Mouse (Mus musculus): ENCODE results near the gene Wdtc1. TPM values are rescaled to one million over a fixed set of nuclear protein-coding genes. Genes with fewer than 3 reads are reported as not detected.
A peak's percentile ranks its signal among the peaks of the same experiment; 100 is the strongest.

Gene Wdtc1
- polyA plus RNA-seq, 1 experiment = 33.3 TPM

- Histone ChIP-seq H3K27ac (ENCODE audit: insufficient read depth, low read length) (no peak overlapping the region), H3K4me1 (ENCODE audit: control insufficient read depth, insufficient read depth, insufficient read length) (peaks cover 22% of the 10 kb centered on the region), H3K4me3 (ENCODE audit: extremely low read depth, insufficient read depth, insufficient read length) (peak overlapping the region; percentile 87), H3K27me3 (ENCODE audit: control insufficient read depth, insufficient read depth, low read length) (no peaks in the 10 kb centered on the region), H3K36me3 (ENCODE audit: control insufficient read depth, insufficient read depth, low read length) (no peaks in the 10 kb centered on the region)
- 42% methylated on average over 22 of the region's 22 CpGs for WGBS
- no peak for DNase-seq (ENCODE audit: low read depth in 1 of 2, low spot score in 2 of 2)
- TF ChIP-seq POLR2A (IDR thresholded peaks at IDR 0.05; ENCODE audit: low read depth, low read length) (no peak), CTCF (IDR thresholded peaks at IDR 0.05; ENCODE audit: extremely low read depth, insufficient read depth, insufficient read length, insufficient replicate concordance) (no peak)
These were observed 17.3 kb upstream of the Wdtc1 start for GRCm38 (mm10) chr4:133370298-133371274.

DNA sequence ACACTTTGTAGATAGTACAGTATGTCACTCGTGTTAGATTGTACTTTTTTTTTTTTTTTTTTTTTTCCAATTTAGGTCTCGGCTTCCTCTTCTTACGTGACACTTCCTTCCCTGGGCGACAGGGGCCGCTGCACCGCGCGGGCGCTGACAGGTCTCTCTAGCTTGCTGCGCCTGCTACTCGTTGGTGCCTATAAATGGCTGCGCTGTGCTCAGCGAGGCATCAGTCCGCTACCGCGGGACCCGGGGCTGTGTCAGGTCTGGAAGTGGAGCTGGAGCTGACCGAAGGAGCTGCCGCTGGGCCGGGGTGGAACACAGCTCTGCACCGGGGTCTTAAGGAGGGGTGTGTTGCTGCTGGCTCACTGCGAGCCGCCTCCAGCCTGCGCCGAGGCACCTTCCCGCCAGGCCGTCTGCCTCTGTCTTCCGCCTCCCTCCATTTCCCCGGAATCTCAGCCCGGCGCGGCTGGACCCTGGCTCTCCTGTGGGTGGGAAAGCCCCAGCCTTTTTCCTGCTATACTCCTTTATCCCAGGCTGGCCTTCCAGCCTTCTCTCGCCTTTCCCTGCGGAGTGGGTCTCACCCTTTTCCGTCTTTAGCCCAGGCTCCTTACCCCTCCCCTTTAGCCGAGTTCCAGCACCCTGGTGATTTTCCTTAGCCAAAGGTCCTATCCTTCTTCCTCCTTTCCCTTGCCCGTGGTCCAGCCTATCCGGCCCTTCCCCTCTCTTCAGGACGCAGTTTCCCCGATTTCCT lies 16.4 kb upstream of the Wdtc1 start, which contains the start of gene Slc9a1:
TSS of gene Slc9a1 (plus strand) at position 154 of the 745 bp plus-strand sequence.
- peaks cover 22% of the 10 kb centered on the region for H3K4me1 ChIP-seq (ENCODE audit: control insufficient read depth, insufficient read depth, insufficient read length)
- H3K4me3 ChIP-seq (ENCODE audit: extremely low read depth, insufficient read depth, insufficient read length) = peak within 1 kb of the TSS; percentile 87
- peak; percentile 86 to 88 for DNase-seq (ENCODE audit: low read depth in 1 of 2, low spot score in 2 of 2)
- 1% methylated on average over 40 of the region's 40 CpGs for WGBS
- no peaks in the 10 kb centered on the region for H3K27me3 ChIP-seq (ENCODE audit: control insufficient read depth, insufficient read depth, low read length)
- peak within 1 kb of the TSS; percentile 65 for H3K27ac ChIP-seq (ENCODE audit: insufficient read depth, low read length)
- no peaks in the 10 kb centered on the region for H3K36me3 ChIP-seq (ENCODE audit: control insufficient read depth, insufficient read depth, low read length)
- TF ChIP-seq POLR2A (IDR thresholded peaks at IDR 0.05; ENCODE audit: low read depth, low read length) (peak; percentile 100), CTCF (IDR thresholded peaks at IDR 0.05; ENCODE audit: extremely low read depth, insufficient read depth, insufficient read length, insufficient replicate concordance) (peak; percentile 93)

DNA sequence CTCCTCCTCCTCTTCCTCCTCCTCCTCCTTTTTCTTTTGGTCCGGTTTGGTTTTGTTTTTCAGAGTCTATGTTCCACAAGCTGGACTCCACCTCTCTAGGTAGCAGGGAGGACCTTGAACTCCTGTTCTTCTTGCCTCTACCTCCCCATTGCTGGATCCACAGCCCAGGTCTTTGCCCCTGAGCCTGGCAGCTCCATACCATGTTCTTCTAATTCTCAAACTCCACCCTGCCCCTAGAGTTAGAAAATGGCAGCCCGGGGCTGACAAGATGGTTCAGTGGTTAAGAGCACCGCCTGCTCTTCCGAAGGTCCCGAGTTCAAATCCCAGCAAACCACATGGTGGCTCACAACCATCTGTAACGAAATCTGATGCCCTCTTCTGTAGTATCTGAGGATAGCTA lies 1.4 kb upstream of the Wdtc1 start:
- 93% methylated on average over 6 of the region's 6 CpGs for WGBS
- Histone ChIP-seq H3K4me3 (ENCODE audit: extremely low read depth, insufficient read depth, insufficient read length) (no peak overlapping the region), H3K27ac (ENCODE audit: insufficient read depth, low read length) (no peak overlapping the region), H3K4me1 (ENCODE audit: control insufficient read depth, insufficient read depth, insufficient read length) (no peaks in the 10 kb centered on the region), H3K27me3 (ENCODE audit: control insufficient read depth, insufficient read depth, low read length) (no peaks in the 10 kb centered on the region; the same call in 1 of the 2 replicates), H3K36me3 (ENCODE audit: control insufficient read depth, insufficient read depth, low read length) (no peaks in the 10 kb centered on the region)
- no peak for DNase-seq (ENCODE audit: low read depth in 1 of 2, low spot score in 2 of 2)
- TF ChIP-seq CTCF (IDR thresholded peaks at IDR 0.05; ENCODE audit: extremely low read depth, insufficient read depth, insufficient read length, insufficient replicate concordance) (no peak), POLR2A (IDR thresholded peaks at IDR 0.05; ENCODE audit: low read depth, low read length) (no peak)

GRCm38 (mm10) chr4:133352797-133353196 lies 484 bp downstream of the Wdtc1 start:
- Histone ChIP-seq H3K27ac (ENCODE audit: insufficient read depth, low read length) (no peak overlapping the region), H3K27me3 (ENCODE audit: control insufficient read depth, insufficient read depth, low read length) (no peaks in the 10 kb centered on the region; the same call in 1 of the 2 replicates), H3K4me1 (ENCODE audit: control insufficient read depth, insufficient read depth, insufficient read length) (no peaks in the 10 kb centered on the region), H3K36me3 (ENCODE audit: control insufficient read depth, insufficient read depth, low read length) (no peaks in the 10 kb centered on the region), H3K4me3 (ENCODE audit: extremely low read depth, insufficient read depth, insufficient read length) (no peak overlapping the region)
- DNase-seq (ENCODE audit: low read depth in 1 of 2, low spot score in 2 of 2) = no peak
- WGBS = 76% methylated on average over 10 of the region's 10 CpGs
- no peak for TF ChIP-seq POLR2A (IDR thresholded peaks at IDR 0.05; ENCODE audit: low read depth, low read length)
- no peak for TF ChIP-seq CTCF (IDR thresholded peaks at IDR 0.05; ENCODE audit: extremely low read depth, insufficient read depth, insufficient read length, insufficient replicate concordance)

- Histone ChIP-seq H3K36me3 (ENCODE audit: control insufficient read depth, insufficient read depth, low read length) (no peaks in the 10 kb centered on the region), H3K27me3 (ENCODE audit: control insufficient read depth, insufficient read depth, low read length) (no peaks in the 10 kb centered on the region; the same call in 1 of the 2 replicates), H3K4me3 (ENCODE audit: extremely low read depth, insufficient read depth, insufficient read length) (no peak overlapping the region), H3K27ac (ENCODE audit: insufficient read depth, low read length) (no peak overlapping the region), H3K4me1 (ENCODE audit: control insufficient read depth, insufficient read depth, insufficient read length) (no peaks in the 10 kb centered on the region)
- WGBS = 85% methylated on average over 5 of the region's 5 CpGs
- no peak for DNase-seq (ENCODE audit: low read depth in 1 of 2, low spot score in 2 of 2)
- TF ChIP-seq CTCF (IDR thresholded peaks at IDR 0.05; ENCODE audit: extremely low read depth, insufficient read depth, insufficient read length, insufficient replicate concordance) (no peak), POLR2A (IDR thresholded peaks at IDR 0.05; ENCODE audit: low read depth, low read length) (no peak)
These were observed 5.1 kb downstream of the Wdtc1 start for GRCm38 (mm10) chr4:133348051-133348775.

DNA sequence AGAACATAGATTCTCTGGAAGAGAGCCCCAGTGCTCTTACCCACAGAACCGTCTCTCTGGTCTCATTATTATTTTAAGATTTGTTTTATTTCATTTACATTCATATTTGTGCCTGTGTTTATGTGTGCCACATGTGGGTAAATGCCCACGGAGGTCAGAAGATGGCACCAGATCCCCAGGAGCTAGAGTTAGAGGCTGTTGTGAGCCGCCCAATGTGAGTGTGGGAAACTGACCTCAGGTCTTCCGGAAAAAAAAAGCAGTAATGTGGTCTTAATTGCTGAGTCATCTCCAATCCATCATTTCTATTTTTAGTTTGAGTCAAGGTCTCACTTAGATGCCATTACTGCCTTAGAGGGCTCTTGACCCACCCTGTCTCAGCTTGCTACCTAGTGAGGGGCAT lies 5.7 kb downstream of the Wdtc1 start:
- no peaks in the 10 kb centered on the region for H3K36me3 ChIP-seq (ENCODE audit: control insufficient read depth, insufficient read depth, low read length)

More for the DNA sequence above, 5.7 kb downstream of the Wdtc1 start:
- TF ChIP-seq CTCF (IDR thresholded peaks at IDR 0.05; ENCODE audit: extremely low read depth, insufficient read depth, insufficient read length, insufficient replicate concordance) (no peak), POLR2A (IDR thresholded peaks at IDR 0.05; ENCODE audit: low read depth, low read length) (no peak)
- 63% methylated on average over 4 of the region's 4 CpGs for WGBS
- H3K27me3 ChIP-seq (ENCODE audit: control insufficient read depth, insufficient read depth, low read length) = no peaks in the 10 kb centered on the region
- no peak overlapping the region for H3K27ac ChIP-seq (ENCODE audit: insufficient read depth, low read length)
- no peak overlapping the region for H3K4me3 ChIP-seq (ENCODE audit: extremely low read depth, insufficient read depth, insufficient read length)
- no peaks in the 10 kb centered on the region for H3K4me1 ChIP-seq (ENCODE audit: control insufficient read depth, insufficient read depth, insufficient read length)
- DNase-seq (ENCODE audit: low read depth in 1 of 2, low spot score in 2 of 2) = no peak

Measured in spleen, adult 2 months (tissue).